Mouse (Mus musculus) left cerebral cortex, adult 9 months (tissue): Measurements from ENCODE around the gene Ankrd61.
A peak's percentile ranks its signal among the peaks of the same experiment; 100 is the strongest.

Experiments
- DNase-seq, 2 experiments: peaks; one replicate each; pipeline ENCODE4 v3.0.0; 2022; ENCODE audit warnings: low spot score in 2 of 2

The Ankrd61 gene

DNA sequence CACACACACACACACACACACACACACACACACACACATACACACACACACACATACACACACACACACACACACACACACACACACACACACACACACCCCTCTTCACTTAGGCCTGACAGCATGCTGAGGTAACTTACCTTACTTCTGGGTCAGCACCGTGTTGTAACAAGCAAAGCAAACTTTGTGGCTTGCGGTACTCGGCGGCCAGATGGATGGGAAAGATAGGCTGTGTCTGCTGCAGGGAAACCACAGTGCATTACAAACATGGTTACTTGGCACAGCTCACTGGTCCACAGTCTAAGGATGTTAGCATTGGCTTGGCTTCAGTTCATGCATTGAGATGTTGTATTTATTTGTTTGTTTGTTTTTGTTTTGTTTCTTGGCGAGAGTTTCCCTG, 4.1 kb downstream of the Ankrd61 start:
- DNase-seq: no peak

DNA sequence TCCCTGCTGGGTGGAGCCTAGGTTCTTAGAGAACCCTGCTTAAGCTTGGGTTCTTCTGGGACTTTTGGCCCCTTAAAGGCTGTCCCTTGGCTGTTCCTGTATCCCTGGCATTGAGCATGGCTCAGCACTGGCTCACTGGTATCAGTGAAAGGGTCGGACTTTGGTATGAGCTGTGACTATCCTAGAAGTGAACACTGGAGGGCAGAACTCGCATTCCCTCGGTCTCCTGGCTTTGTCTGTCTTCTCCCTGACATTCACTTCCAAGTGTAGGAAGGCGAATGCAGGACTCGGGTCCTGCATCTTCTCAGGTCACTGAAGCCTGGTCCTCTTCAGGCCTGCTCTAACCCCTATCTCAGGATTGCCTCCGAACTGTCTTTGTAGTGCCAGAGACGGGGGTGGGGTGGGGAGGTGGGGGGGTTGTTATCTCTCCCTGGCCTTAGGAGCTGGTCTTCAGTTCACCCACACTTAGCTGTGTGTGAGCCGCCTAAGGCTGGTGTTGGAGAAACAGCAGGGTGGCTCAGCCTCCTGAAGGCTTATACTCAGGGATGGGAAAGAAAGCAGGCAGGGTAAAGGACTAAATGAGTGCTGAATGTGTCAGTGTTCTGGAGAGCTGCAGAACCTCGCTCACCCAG, 5.1 kb downstream of the Ankrd61 start:
- DNase-seq: peak in 1 of 2 experiments; percentile 25

DNA sequence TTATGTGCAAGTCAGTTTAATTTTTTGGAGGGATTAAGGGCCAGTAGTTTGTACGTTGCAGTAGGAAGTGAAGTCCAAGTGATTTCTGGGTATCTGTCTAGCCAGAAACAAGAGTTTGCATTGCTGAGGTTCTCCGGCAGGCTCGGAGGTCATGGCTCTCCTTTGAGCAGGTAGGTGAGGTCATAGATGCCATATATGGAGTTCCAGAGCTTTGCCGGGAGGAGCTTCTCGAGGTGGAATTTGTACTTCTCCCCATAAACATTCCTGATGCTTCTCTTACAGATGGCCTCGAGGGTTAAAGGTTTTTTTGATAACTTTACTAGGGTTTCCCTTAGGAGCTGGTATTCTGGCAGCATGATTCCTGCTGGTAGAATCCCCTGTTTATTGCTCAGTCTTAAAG, 6.7 kb downstream of the Ankrd61 start:
- DNase-seq: no peak

GRCm38 (mm10) chr5:143885274-143885673, 12.2 kb downstream of the Ankrd61 start:
- no peak for DNase-seq

- DNase-seq: no peak
These were observed 22.9 kb downstream of the Ankrd61 start for GRCm38 (mm10) chr5:143874571-143874970.

- peak in 1 of 2 experiments; percentile 11 for DNase-seq
These were observed 25.8 kb downstream of the Ankrd61 start for GRCm38 (mm10) chr5:143871547-143872169.
